Mouse (Mus musculus): Measurements from ENCODE around the gene BC117090.
"Not testable (repeated sequence)": the region's sequence is repeated elsewhere in the genome, so short reads cannot be mapped to it uniquely, and the experiment has no call there.

BC117090 gene

GRCm38 (mm10) chr16:36334232-36334631 is at the start of gene BC117090:
TSS of gene BC117090 (minus strand) at chr16:36334332.
- in situ Hi-C loops (cut with MboI, MseI) = no loop called here

- in situ Hi-C loops (cut with MboI, MseI) = not testable (repeated sequence)
These were observed 33.5 kb upstream of the BC117090 start, which contains the start of gene BC100530 for GRCm38 (mm10) chr16:36367648-36368047. TSS of gene BC100530 (minus strand) at chr16:36367748.

GRCm38 (mm10) chr16:36337171-36337570 is 3.0 kb upstream of the BC117090 start:
- in situ Hi-C loops (cut with MboI, MseI) = no loop called here

GRCm38 (mm10) chr16:36319286-36319685 is 14.8 kb downstream of the BC117090 start:
- in situ Hi-C loops (cut with MboI, MseI) = no loop called here

GRCm38 (mm10) chr16:36316111-36316510 is 18.0 kb downstream of the BC117090 start:
- in situ Hi-C loops (cut with MboI, MseI) = not testable (repeated sequence)

- in situ Hi-C loops (cut with MboI, MseI) = no loop called here
These were observed 26.5 kb downstream of the BC117090 start for GRCm38 (mm10) chr16:36307631-36308030.

- in situ Hi-C loops (cut with MboI, MseI) = loop anchor here (5.0 kb wide), 1 partner anchor 68 kb away; no protein-coding TSS in a partner anchor
These were observed 45.0 kb downstream of the BC117090 start for GRCm38 (mm10) chr16:36289140-36289539.

- in situ Hi-C loops (cut with MboI, MseI) = loop anchor here (10.0 kb wide), 1 partner anchor 582 kb away; no protein-coding TSS in a partner anchor
These were observed 57.3 kb downstream of the BC117090 start, which contains the start of gene Stfa1 for GRCm38 (mm10) chr16:36276796-36277195. TSS of gene Stfa1 (plus strand) at chr16:36276951.
